Mouse (Mus musculus) kidney, embryonic 15.5 days (tissue): Measurements from ENCODE around the gene Aip. TPM values are rescaled to one million over a fixed set of nuclear protein-coding genes. Genes with fewer than 3 reads are reported as not detected.
"Not testable (repeated sequence)": the region's sequence is repeated elsewhere in the genome, so short reads cannot be mapped to it uniquely, and the experiment has no call there.

Experiments
- ATAC-seq: fragments of 200-750 bp; cut with Nextera tagmentation; replicated peaks from 2 replicates; pipeline ENCODE4 v1.8.0; 2017; ENCODE audit warnings: moderate TSS enrichment; ENCODE audit not compliant: low FRiP score
- H3K27ac ChIP-seq: fragments of 300-500 bp; sonication (generic); 2 replicates; pipeline ENCODE4 v1.5.1; 2015; ENCODE audit warnings: mild to moderate bottlenecking, inconsistent platforms
- H3K27me3 ChIP-seq: fragments of 300-500 bp; sonication (generic); 2 replicates; pipeline ENCODE4 v1.6.1; 2015; ENCODE audit warnings: inconsistent platforms
- H3K36me3 ChIP-seq: fragments of 300-500 bp; sonication (generic); 2 replicates; pipeline ENCODE4 v1.6.1; 2015; ENCODE audit warnings: inconsistent platforms
- H3K4me1 ChIP-seq: fragments of 300-500 bp; sonication (generic); 2 replicates; pipeline ENCODE4 v1.6.1; 2015; ENCODE audit warnings: inconsistent platforms
- H3K4me2 ChIP-seq: fragments of 300-500 bp; sonication (generic); 2 replicates; pipeline ENCODE4 v1.6.1; 2015; ENCODE audit warnings: moderate library complexity, mild to moderate bottlenecking, inconsistent platforms
- H3K4me3 ChIP-seq: fragments of 300-500 bp; sonication (generic); replicated peaks from 2 replicates; pipeline ENCODE4 v1.5.1; 2015; ENCODE audit warnings: mild to moderate bottlenecking, inconsistent platforms
- H3K9ac ChIP-seq: fragments of 300-500 bp; sonication (generic); 2 replicates; pipeline ENCODE4 v1.6.1; 2015; ENCODE audit warnings: mild to moderate bottlenecking, inconsistent platforms
- H3K9me3 ChIP-seq: fragments of 300-500 bp; sonication (generic); replicated peaks from 2 replicates; pipeline ENCODE4 v1.6.1; 2016; ENCODE audit warnings: inconsistent platforms
- whole genome bisulfite sequencing: fragments of 180-500 bp; shearing (Covaris S2); methylation state at CpG from one replicate; pipeline ENCODE4 v1.1.7; 2015; ENCODE audit warnings: mixed read lengths; 5-methylcytosine and 5-hydroxymethylcytosine counted together
- polyA plus RNA-seq: library from polyadenylated mRNA; unstranded; fragments of >200 nt; fragmentation: Nextera tagmentation; extraction: Ambion mirVana; gene quantifications from 2 replicates; pipeline ENCODE4 v1.2.1, GENCODE M21; 2015

Gene Aip
- polyA plus RNA-seq, 1 experiment from 2014 or later, result 108 TPM

DNA sequence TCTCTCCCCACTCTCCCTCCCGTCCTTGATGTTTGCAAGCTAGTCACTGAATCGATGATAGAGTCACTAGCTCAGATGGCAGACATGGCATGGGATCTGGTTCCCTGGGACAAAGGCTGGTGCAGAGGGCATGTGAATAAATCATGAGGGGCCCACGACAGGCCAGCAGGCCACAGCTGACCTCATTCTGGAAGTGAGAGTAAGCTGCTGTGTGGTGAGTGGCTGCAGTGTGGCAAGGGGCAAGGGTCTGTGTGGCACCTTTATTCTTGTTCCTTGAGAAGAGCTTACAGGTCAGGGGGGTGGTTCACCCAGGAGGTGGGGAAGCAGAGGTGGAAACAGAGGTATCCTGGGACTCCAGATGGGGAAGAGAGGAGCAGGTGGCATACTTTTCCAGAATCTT is 44.3 kb downstream of the Aip start, which contains the start of gene Cabp2:
Cabp2 (plus strand) TSS at position 185 of the 400 bp plus-strand sequence.
- Histone ChIP-seq H3K27me3 (peaks cover 3% of the 10 kb centered on the region; the same call in 1 of the 2 replicates), H3K4me2 (no peak within 1 kb of the TSS), H3K9me3 (no peaks in the 10 kb centered on the region), H3K4me1 (0 out of 2 replicates have a peak, but pooled peaks cover 4% of the 10 kb centered on the region), H3K36me3 (no peaks in the 10 kb centered on the region), H3K4me3 (no peak within 1 kb of the TSS), H3K27ac (no peak within 1 kb of the TSS), H3K9ac (no peak within 1 kb of the TSS)
- 0 out of 2 replicates have a peak, but pooled peaks have one; percentile 41 for ATAC-seq
- WGBS, result 39% methylated on average over 3 of the region's 3 CpGs

DNA sequence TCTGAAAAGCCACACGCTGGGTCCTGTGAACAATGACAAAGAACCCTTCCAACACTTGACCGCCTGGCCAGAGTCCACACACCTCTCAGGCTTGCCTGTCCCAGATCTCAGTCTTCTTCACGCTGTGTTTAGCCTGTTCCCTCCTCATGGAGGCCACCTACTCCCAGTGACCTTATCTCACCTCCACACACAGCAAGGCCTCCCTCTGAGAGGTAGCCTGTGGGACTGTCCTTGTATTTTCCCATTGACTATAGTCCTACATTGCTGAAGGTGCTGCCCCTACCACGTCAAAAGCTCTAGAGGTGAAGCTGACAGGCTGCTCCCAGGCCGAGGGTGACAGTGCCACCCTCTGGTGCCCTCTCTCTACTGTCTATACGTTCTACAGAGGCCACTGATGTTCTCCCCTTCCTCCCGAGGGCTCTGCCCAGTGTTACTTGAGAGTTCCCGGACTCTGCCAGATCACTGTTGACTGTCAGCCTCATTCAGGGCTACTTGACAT is 45.1 kb downstream of the Aip start:
- H3K36me3 ChIP-seq, result no peaks in the 10 kb centered on the region
- no peak for ATAC-seq
- H3K4me3 ChIP-seq, result no peak overlapping the region
- 0 out of 2 replicates have a peak, but pooled peaks cover 4% of the 10 kb centered on the region for H3K4me1 ChIP-seq
- no peak overlapping the region for H3K9ac ChIP-seq
- H3K4me2 ChIP-seq, result no peak overlapping the region
- H3K27ac ChIP-seq, result no peak overlapping the region
- peaks cover 3% of the 10 kb centered on the region; the same call in 1 of the 2 replicates for H3K27me3 ChIP-seq
- 66% methylated on average over 8 of the region's 8 CpGs for WGBS
- no peaks in the 10 kb centered on the region for H3K9me3 ChIP-seq

DNA sequence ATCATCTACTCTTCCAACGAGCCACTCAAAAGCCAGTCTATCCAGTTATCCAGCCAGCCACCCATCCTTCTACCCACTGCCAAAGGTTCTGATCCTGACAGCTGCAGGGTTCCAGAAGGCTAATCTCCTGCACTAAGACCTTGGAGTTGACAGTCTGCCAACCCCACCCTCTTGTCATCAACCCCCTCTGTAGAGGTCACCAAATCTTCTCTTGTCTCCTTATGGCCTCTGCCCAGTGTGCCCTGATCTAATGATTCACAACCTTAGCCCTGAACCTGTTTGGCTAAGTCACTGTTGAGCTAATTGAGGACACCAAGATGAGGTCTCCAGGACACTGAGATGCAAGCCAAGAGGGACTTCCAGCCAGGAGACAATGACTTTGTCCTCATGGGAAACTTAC is 46.1 kb downstream of the Aip start:
- 89% methylated on average over 1 of the region's 1 CpGs for WGBS
- no peak for ATAC-seq
- no peak overlapping the region for H3K4me3 ChIP-seq

DNA sequence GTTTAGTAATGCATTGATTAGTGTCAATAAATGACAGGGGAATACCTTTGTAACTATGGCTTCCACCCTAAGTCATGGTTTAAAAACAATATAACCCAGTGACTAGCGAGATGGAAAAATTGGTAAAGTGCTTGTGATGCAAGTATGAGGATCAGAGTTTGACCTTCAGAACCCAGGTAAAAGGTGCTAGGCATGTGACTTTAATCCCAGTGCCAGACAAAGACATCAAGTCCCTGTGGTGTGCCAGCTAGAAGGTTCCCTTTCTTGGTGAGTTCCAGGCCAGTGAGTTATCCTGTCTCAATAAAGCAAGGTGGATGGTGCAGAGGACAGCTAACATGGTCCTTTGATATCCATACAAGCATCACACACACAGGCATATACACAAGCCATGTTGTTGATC is 50.1 kb downstream of the Aip start:
- Histone ChIP-seq H3K4me2 (no peak overlapping the region), H3K9me3 (no peaks in the 10 kb centered on the region)
- 86% methylated on average over 1 of the region's 1 CpGs for WGBS

More for the DNA sequence above, 46.1 kb downstream of the Aip start:
- Histone ChIP-seq H3K27me3 (peaks cover 3% of the 10 kb centered on the region; the same call in 1 of the 2 replicates), H3K9ac (no peak overlapping the region), H3K36me3 (no peaks in the 10 kb centered on the region), H3K4me1 (0 out of 2 replicates have a peak, but pooled peaks cover 4% of the 10 kb centered on the region), H3K27ac (no peak overlapping the region), H3K9me3 (no peaks in the 10 kb centered on the region), H3K4me2 (no peak overlapping the region)

DNA sequence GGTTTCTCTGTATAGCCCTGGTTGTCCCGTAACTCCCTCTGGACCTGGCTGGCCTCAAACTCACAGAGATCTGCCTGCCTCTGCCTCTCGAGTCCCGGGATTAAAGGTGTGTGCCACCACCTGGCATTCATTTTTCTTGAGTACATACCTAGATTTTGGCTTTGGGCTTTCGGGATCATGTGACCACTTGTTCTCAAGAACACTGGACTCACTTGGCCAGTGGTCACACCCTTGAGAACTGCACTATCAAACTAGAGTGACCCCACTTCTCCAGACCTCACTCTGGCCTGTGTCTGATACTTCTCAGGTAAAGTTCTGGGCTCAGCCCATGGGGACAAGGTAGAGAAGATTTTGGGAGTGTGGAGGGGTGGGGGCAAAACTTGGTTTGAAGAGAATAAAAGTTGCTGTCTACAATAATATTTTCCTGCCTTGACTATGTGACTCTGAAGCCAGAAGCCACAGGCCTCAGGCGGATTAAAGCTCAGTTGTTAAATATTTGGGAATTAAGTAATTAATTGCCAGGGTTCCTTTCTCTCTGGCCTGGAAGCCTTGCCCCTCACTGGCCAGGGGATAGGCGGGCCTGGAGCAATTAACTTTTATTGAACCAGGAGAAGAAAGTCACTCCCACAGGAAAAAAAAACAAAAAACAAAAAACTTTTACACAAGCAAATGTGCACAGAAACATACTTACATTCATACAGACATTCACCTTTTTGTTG is 52.8 kb downstream of the Aip start:
- no peaks in the 10 kb centered on the region for H3K27me3 ChIP-seq
- 78% methylated on average over 6 of the region's 6 CpGs for whole genome bisulfite sequencing
- no peaks in the 10 kb centered on the region for H3K36me3 ChIP-seq
- H3K4me1 ChIP-seq, result peaks cover 13% of the 10 kb centered on the region
- no peak overlapping the region for H3K4me2 ChIP-seq
- no peak overlapping the region for H3K4me3 ChIP-seq
- H3K9ac ChIP-seq, result no peak overlapping the region
- no peaks in the 10 kb centered on the region for H3K9me3 ChIP-seq
- no peak for ATAC-seq
- no peak overlapping the region for H3K27ac ChIP-seq

More for the DNA sequence above, 50.1 kb downstream of the Aip start:
- no peak overlapping the region for H3K4me3 ChIP-seq
- no peak overlapping the region for H3K27ac ChIP-seq
- ATAC-seq, result no peak
- peaks cover 6% of the 10 kb centered on the region; the same call in 1 of the 2 replicates for H3K4me1 ChIP-seq
- H3K9ac ChIP-seq, result no peak overlapping the region
- H3K36me3 ChIP-seq, result no peaks in the 10 kb centered on the region
- H3K27me3 ChIP-seq, result no peaks in the 10 kb centered on the region

DNA sequence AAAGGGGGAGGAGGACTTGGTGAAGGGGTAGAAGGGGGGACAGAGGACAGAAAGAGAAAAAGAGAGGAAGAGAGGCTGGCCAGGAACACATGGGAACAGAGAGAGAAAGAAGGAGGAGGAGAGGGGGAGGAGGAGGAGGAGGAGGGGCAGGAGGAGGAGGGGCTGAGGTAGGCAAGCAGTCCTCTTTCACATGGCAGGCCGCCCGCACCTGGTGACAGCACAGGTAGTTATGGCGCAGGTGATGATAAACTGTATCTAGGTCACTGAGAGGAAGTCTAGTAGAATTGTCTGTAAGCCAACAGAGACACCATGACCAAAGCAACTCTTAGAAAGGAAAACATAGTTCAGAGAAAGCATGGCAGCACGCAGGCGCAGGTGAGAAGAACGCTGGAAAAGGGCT is 54.3 kb downstream of the Aip start:
- ATAC-seq, result no peak
- Histone ChIP-seq H3K27ac (no peak overlapping the region), H3K4me2 (no peak overlapping the region), H3K4me1 (peaks cover 15% of the 10 kb centered on the region), H3K4me3 (no peak overlapping the region), H3K9ac (no peak overlapping the region), H3K9me3 (no peaks in the 10 kb centered on the region), H3K36me3 (no peaks in the 10 kb centered on the region), H3K27me3 (no peaks in the 10 kb centered on the region)
- 94% methylated on average over 6 of the region's 6 CpGs for WGBS

DNA sequence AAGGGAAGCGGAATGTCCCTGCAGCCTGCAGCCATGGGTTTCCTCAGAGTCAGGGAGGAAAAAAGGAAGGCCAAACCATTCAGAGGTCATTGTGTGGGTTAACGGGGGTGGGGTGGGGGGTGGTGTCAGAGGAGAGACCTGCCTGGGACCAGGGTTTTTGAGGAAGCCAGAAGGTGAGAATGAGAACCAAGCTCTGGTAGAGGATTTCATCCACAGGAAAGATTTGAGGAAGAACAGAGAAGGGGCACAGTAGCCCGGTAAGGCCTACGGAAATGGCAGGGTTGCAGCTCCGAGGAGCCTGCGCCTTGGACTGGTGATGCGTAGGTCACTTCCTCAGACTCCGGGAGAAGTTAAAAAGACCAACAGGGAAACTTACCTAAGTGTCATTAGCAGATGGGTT is 54.9 kb downstream of the Aip start:
- Histone ChIP-seq H3K9me3 (no peaks in the 10 kb centered on the region), H3K9ac (no peak overlapping the region), H3K27ac (no peak overlapping the region), H3K36me3 (no peaks in the 10 kb centered on the region), H3K4me2 (no peak overlapping the region), H3K27me3 (no peaks in the 10 kb centered on the region), H3K4me3 (no peak overlapping the region), H3K4me1 (peaks cover 15% of the 10 kb centered on the region)
- no peak for ATAC-seq
- 81% methylated on average over 8 of the region's 8 CpGs for WGBS

DNA sequence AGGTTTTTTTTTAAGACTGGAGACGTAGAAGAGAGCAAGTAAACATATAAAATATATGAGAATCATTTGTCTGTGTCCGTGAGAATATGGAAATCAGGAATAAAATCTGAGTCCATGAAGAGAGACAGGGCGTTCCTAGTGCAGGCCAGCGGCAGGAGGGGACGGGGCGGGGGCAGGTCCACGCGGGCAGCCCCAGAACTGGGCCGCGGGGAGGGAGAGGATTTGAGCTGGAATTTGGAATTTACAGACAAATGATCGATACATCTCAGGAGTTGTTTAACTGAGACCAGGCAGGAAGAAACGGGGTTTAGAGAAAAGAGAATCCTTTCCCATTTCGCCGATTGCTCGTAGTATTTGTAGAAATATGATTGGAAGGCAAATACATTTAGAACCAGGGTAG is 55.3 kb downstream of the Aip start:
- H3K4me1 ChIP-seq, result peaks cover 15% of the 10 kb centered on the region
- no peaks in the 10 kb centered on the region for H3K27me3 ChIP-seq
- no peak overlapping the region for H3K9ac ChIP-seq
- H3K27ac ChIP-seq, result no peak overlapping the region
- H3K4me3 ChIP-seq, result no peak overlapping the region
- WGBS, result 76% methylated on average over 15 of the region's 15 CpGs
- no peaks in the 10 kb centered on the region for H3K36me3 ChIP-seq
- no peak overlapping the region for H3K4me2 ChIP-seq
- ATAC-seq, result no peak
- no peaks in the 10 kb centered on the region for H3K9me3 ChIP-seq

DNA sequence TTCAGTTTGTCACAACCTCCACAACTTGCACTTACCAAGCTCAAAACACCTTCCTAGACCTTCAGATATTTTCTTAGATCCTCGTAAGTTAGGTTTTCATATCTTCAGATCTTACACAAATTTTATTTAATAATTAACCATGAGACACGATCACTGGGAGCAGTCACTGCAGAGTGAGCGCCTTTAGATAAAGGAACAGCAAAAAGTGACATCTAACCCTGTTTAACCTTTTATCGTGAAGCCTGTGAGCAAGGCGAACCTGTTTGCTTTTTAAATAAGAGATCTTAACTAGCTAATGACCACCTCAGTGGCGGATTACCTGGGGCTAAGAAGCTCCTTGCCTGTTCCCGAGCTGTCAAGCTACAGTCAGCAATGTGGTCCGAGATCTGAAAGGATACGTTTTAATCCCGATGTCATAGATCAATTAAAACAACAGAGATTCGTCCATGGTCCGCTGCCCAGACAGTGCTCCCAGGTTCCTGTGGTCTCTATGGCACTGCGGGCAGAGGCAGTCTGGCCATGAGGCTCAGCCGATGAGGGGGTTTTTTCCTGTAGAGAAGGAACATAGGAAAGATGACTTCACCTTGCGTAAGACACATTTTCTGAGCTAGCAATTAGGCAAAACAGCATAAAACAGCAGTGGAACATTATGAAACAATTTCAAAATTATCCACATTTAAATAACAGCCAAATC is 56.8 kb downstream of the Aip start:
- H3K27ac ChIP-seq, result no peak overlapping the region
- peaks cover 15% of the 10 kb centered on the region for H3K4me1 ChIP-seq
- no peak for ATAC-seq
- H3K9me3 ChIP-seq, result no peaks in the 10 kb centered on the region
- no peak overlapping the region for H3K9ac ChIP-seq
- no peak overlapping the region for H3K4me3 ChIP-seq
- H3K27me3 ChIP-seq, result no peaks in the 10 kb centered on the region
- no peak overlapping the region for H3K4me2 ChIP-seq
- 63% methylated on average over 15 of the region's 15 CpGs for WGBS
- no peaks in the 10 kb centered on the region for H3K36me3 ChIP-seq

DNA sequence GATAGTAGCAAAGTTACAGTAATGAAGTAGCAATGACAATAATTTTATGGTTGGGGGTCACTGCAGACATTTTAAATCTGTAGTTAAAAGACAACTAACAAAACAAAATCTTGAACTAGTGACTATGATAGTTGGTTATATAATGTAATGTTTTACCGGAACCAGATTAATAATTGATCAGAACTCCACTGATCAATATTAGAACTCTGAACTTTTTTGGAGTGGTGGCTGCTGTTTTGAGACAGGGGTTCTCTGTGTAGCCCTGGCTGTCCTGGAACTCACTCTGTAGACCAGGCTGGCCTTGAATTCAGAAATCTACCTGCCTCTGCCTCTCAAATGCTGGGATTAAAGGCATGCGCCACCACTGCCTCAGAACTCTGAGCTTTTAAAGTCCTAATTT is 57.4 kb downstream of the Aip start:
- not testable (repeated sequence) for H3K4me3 ChIP-seq, H3K27me3 ChIP-seq, H3K4me2 ChIP-seq, ATAC-seq, H3K9me3 ChIP-seq, H3K27ac ChIP-seq, H3K36me3 ChIP-seq, H3K9ac ChIP-seq
- peaks cover 15% of the 10 kb centered on the region for H3K4me1 ChIP-seq
- 87% methylated on average over 2 of the region's 2 CpGs for WGBS

DNA sequence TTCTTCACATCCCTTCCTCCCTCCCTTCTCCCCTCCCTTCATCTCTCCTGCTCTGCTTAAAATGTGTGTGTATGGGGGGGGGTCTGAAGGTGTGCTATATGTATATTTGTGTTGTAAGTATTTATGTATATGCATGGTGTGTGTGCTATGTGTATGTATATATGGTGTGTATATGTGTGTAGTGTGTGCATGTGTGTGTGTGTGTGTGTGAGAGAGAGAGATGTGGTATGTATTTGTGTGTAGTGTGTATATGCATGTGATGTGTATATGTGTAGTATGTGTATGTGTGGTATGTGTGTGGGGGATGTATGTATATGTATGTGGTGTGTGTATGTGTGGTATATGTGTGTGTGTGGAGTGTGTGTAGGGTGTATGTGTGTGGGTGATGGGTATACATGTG is 58.8 kb downstream of the Aip start:
- Histone ChIP-seq H3K9me3 (no peaks in the 10 kb centered on the region), H3K4me2 (no peak overlapping the region), H3K27ac (no peak overlapping the region), H3K27me3 (no peaks in the 10 kb centered on the region), H3K4me1 (peaks cover 9% of the 10 kb centered on the region), H3K9ac (no peak overlapping the region), H3K4me3 (no peak overlapping the region), H3K36me3 (no peaks in the 10 kb centered on the region)
- no peak for ATAC-seq

DNA sequence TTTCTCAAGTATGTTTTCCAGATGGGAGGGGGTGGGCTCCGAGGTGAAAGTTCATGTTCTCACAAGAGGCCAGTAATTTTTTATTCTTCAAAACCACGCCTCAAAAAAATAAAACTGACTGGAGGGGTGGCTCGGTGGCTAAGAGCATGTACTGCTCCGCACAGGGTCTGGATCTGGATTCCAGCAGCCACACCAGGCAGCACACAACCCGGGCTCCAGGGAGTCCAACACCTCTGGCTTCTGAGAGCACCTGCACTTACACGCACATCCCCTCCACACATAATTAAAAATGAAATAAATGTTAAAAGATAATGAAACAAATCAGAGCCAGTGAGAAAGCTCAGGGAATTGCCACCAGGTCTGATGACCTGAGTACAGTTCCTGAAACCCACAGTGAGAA is 59.4 kb downstream of the Aip start:
- no peaks in the 10 kb centered on the region for H3K36me3 ChIP-seq

More for the DNA sequence above, 59.4 kb downstream of the Aip start:
- H3K27me3 ChIP-seq, result no peaks in the 10 kb centered on the region
- H3K9ac ChIP-seq, result no peak overlapping the region
- 83% methylated on average over 6 of the region's 6 CpGs for WGBS
- ATAC-seq, result no peak
- no peak overlapping the region for H3K4me2 ChIP-seq
- no peak overlapping the region for H3K27ac ChIP-seq
- H3K4me1 ChIP-seq, result peaks cover 9% of the 10 kb centered on the region
- no peaks in the 10 kb centered on the region for H3K9me3 ChIP-seq
- H3K4me3 ChIP-seq, result no peak overlapping the region
